Mouse (Mus musculus): ENCODE results near the gene Olfr1157. TPM values are rescaled to one million over a fixed set of nuclear protein-coding genes. Genes with fewer than 3 reads are reported as not detected.

The Olfr1157 gene
- polyA plus RNA-seq (2012; ENCODE audit: insufficient read depth, insufficient read length, missing spikeins): not detected in 2 replicates

GRCm38 (mm10) chr2:87968199-87968598 lies at the start of gene Olfr1157:
TSS of gene Olfr1157 (minus strand) at chr2:87968299.
- Histone ChIP-seq H3K4me3 (ENCODE audit: insufficient read depth, low read depth, low read length) (no peak within 1 kb of the TSS), H3K4me1 (ENCODE audit: control insufficient read depth, insufficient read depth, insufficient read length, low read length) (no peaks in the 10 kb centered on the region), H3K27ac (replicated peaks; ENCODE audit: low read depth, low read length) (no peak within 1 kb of the TSS)

GRCm38 (mm10) chr2:88007515-88008318 lies 39.6 kb upstream of the Olfr1157 start, which contains the start of gene Olfr1160:
TSS of gene Olfr1160 (minus strand) at chr2:88008268.
- Histone ChIP-seq H3K27ac (replicated peaks; ENCODE audit: low read depth, low read length) (no peak within 1 kb of the TSS), H3K4me1 (ENCODE audit: control insufficient read depth, insufficient read depth, insufficient read length, low read length) (no peaks in the 10 kb centered on the region), H3K4me3 (ENCODE audit: insufficient read depth, low read depth, low read length) (no peak within 1 kb of the TSS)

GRCm38 (mm10) chr2:87989813-87990212 lies 21.7 kb upstream of the Olfr1157 start, which contains the start of gene Olfr1158:
TSS of gene Olfr1158 (plus strand) at chr2:87990113.
- Histone ChIP-seq H3K27ac (replicated peaks; ENCODE audit: low read depth, low read length) (no peak within 1 kb of the TSS), H3K4me1 (ENCODE audit: control insufficient read depth, insufficient read depth, insufficient read length, low read length) (no peaks in the 10 kb centered on the region), H3K4me3 (ENCODE audit: insufficient read depth, low read depth, low read length) (no peak within 1 kb of the TSS)

GRCm38 (mm10) chr2:87974563-87974962 lies 6.5 kb upstream of the Olfr1157 start, which contains the start of gene Olfr74:
TSS of gene Olfr74 (minus strand) at chr2:87974663.
- Histone ChIP-seq H3K27ac (replicated peaks; ENCODE audit: low read depth, low read length) (no peak within 1 kb of the TSS), H3K4me3 (ENCODE audit: insufficient read depth, low read depth, low read length) (no peak within 1 kb of the TSS)

GRCm38 (mm10) chr2:87953000-87953399 lies 15.1 kb downstream of the Olfr1157 start, which contains the start of gene Olfr1156:
TSS of gene Olfr1156 (minus strand) at chr2:87953100.
- Histone ChIP-seq H3K4me1 (ENCODE audit: control insufficient read depth, insufficient read depth, insufficient read length, low read length) (no peaks in the 10 kb centered on the region), H3K4me3 (ENCODE audit: insufficient read depth, low read depth, low read length) (no peak within 1 kb of the TSS), H3K27ac (replicated peaks; ENCODE audit: low read depth, low read length) (no peak within 1 kb of the TSS)

More at GRCm38 (mm10) chr2:87974563-87974962, 6.5 kb upstream of the Olfr1157 start, which contains the start of gene Olfr74:
- no peaks in the 10 kb centered on the region for H3K4me1 ChIP-seq (ENCODE audit: control insufficient read depth, insufficient read depth, insufficient read length, low read length)

DNA sequence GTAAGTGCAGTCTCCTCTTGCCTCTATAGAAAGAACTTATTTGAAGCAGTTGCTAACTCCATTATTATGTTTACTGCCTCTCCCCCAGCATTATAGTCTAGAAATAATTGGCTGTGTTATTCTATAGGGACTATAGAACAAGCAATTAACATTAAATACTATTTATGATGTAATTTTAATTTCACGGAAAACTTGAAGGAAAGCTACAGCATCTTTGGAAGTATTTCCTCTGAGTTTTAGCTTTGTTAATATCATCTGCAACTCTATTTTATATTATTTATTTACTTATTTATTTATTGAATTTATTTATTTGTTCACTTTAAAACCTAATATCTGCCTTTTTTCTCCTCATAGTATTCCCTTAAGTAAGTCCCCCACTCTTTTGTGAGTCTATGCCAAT lies 23.1 kb downstream of the Olfr1157 start, which contains the start of gene Olfr1155:
Gene Olfr1155 (minus strand): TSS at position 101 of the 400 bp plus-strand sequence.
- H3K4me1 ChIP-seq (ENCODE audit: control insufficient read depth, insufficient read depth, insufficient read length, low read length): no peaks in the 10 kb centered on the region
- H3K27ac ChIP-seq (replicated peaks; ENCODE audit: low read depth, low read length): no peak within 1 kb of the TSS
- H3K4me3 ChIP-seq (ENCODE audit: insufficient read depth, low read depth, low read length): no peak within 1 kb of the TSS

Other genes starting within 250 kb of the Olfr1157 start
- gene Olfr1138, start 228.3 kb downstream of the Olfr1157 start, polyA plus RNA-seq (2012; ENCODE audit: insufficient read depth, insufficient read length, missing spikeins): not detected in 2 replicates
- gene Olfr1140, start 224.5 kb downstream of the Olfr1157 start, polyA plus RNA-seq (2012; ENCODE audit: insufficient read depth, insufficient read length, missing spikeins): not detected in 2 replicates
- not detected in 2 replicates for gene Olfr1141, start 214.3 kb downstream of the Olfr1157 start, polyA plus RNA-seq (2012; ENCODE audit: insufficient read depth, insufficient read length, missing spikeins)
- gene Olfr152, start 188.8 kb downstream of the Olfr1157 start, polyA plus RNA-seq (2012; ENCODE audit: insufficient read depth, insufficient read length, missing spikeins): not detected in 2 replicates
- not detected in 2 replicates for gene Olfr1143, start 167.7 kb downstream of the Olfr1157 start, polyA plus RNA-seq (2012; ENCODE audit: insufficient read depth, insufficient read length, missing spikeins)
- not detected in 2 replicates for gene Olfr1145, start 158.5 kb downstream of the Olfr1157 start, polyA plus RNA-seq (2012; ENCODE audit: insufficient read depth, insufficient read length, missing spikeins)
- gene Olfr1148, start 137.8 kb downstream of the Olfr1157 start, polyA plus RNA-seq (2012; ENCODE audit: insufficient read depth, insufficient read length, missing spikeins): not detected in 2 replicates
- gene Olfr1150-ps1, start 124.3 kb downstream of the Olfr1157 start, polyA plus RNA-seq (2012; ENCODE audit: insufficient read depth, insufficient read length, missing spikeins): not detected in 2 replicates
- not detected in 2 replicates for gene Olfr1151, start 112.4 kb downstream of the Olfr1157 start, polyA plus RNA-seq (2012; ENCODE audit: insufficient read depth, insufficient read length, missing spikeins)
- gene Olfr1152, start 101.8 kb downstream of the Olfr1157 start, polyA plus RNA-seq (2012; ENCODE audit: insufficient read depth, insufficient read length, missing spikeins): not detected in 2 replicates
- gene Olfr1153, start 73.3 kb downstream of the Olfr1157 start, polyA plus RNA-seq (2012; ENCODE audit: insufficient read depth, insufficient read length, missing spikeins): not detected in 2 replicates
- gene Olfr1154, start 63.1 kb downstream of the Olfr1157 start, polyA plus RNA-seq (2012; ENCODE audit: insufficient read depth, insufficient read length, missing spikeins): not detected in 2 replicates
- gene Olfr1155, start 23.2 kb downstream of the Olfr1157 start, polyA plus RNA-seq (2012; ENCODE audit: insufficient read depth, insufficient read length, missing spikeins): not detected in 2 replicates
- gene Olfr1156, start 15.2 kb downstream of the Olfr1157 start, polyA plus RNA-seq (2012; ENCODE audit: insufficient read depth, insufficient read length, missing spikeins): not detected in 2 replicates
- not detected in 2 replicates for gene Olfr74, start 6.4 kb upstream of the Olfr1157 start, polyA plus RNA-seq (2012; ENCODE audit: insufficient read depth, insufficient read length, missing spikeins)
- gene Olfr1158, start 21.8 kb upstream of the Olfr1157 start, polyA plus RNA-seq (2012; ENCODE audit: insufficient read depth, insufficient read length, missing spikeins): not detected in 2 replicates
- not detected in 2 replicates for gene Olfr1160, start 40.0 kb upstream of the Olfr1157 start, polyA plus RNA-seq (2012; ENCODE audit: insufficient read depth, insufficient read length, missing spikeins)
- gene Olfr1161, start 54.5 kb upstream of the Olfr1157 start, polyA plus RNA-seq (2012; ENCODE audit: insufficient read depth, insufficient read length, missing spikeins): not detected in 2 replicates
- not detected in 2 replicates for gene Olfr73, start 69.4 kb upstream of the Olfr1157 start, polyA plus RNA-seq (2012; ENCODE audit: insufficient read depth, insufficient read length, missing spikeins)
- gene Olfr1162, start 82.8 kb upstream of the Olfr1157 start, polyA plus RNA-seq (2012; ENCODE audit: insufficient read depth, insufficient read length, missing spikeins): not detected in 2 replicates
- gene Olfr1163, start 103.5 kb upstream of the Olfr1157 start, polyA plus RNA-seq (2012; ENCODE audit: insufficient read depth, insufficient read length, missing spikeins): not detected in 2 replicates
- not detected in 2 replicates for gene Olfr1164, start 125.7 kb upstream of the Olfr1157 start, polyA plus RNA-seq (2012; ENCODE audit: insufficient read depth, insufficient read length, missing spikeins)
- gene Olfr1166, start 160.0 kb upstream of the Olfr1157 start, polyA plus RNA-seq (2012; ENCODE audit: insufficient read depth, insufficient read length, missing spikeins): not detected in 2 replicates
- gene Olfr1167, start 186.9 kb upstream of the Olfr1157 start, polyA plus RNA-seq (2012; ENCODE audit: insufficient read depth, insufficient read length, missing spikeins): not detected in 2 replicates
- gene Olfr1168, start 213.6 kb upstream of the Olfr1157 start, polyA plus RNA-seq (2012; ENCODE audit: insufficient read depth, insufficient read length, missing spikeins): not detected in 2 replicates

Measured in brown adipose tissue, adult 24 weeks (tissue).